Mouse (Mus musculus) c-Kit-positive CD71-negative TER-119-negative erythroid progenitor cells, embryonic 14.5 days (primary cell): ENCODE measurements around the gene M1ap.
A peak's percentile ranks its signal among the peaks of the same experiment; 100 is the strongest.

Experiments used
- DNase-seq: peaks from one replicate; pipeline ENCODE4 v3.0.0-alpha.2; 2013; ENCODE audit warnings: low read depth

M1ap gene

DNA sequence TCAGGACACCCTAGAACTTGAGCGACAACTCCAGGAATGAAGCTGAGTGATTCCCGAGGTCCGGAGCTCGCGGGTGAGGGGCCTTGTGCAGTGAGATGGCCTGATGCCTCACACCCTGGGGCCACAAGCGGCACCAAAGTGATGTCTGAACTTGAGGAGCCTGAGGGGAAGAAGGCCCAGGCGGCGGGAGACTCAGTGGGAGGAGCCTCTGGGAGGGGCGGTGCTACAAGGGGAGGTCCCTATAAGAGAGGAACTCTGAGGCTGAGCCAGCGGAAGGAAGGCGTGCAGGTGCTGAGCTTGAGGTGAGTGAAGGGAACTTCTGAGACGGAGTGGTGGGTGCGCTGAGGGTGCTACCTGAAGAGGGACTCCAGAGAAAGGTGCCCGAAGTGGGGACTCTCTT lies at the start of gene M1ap:
TSS of gene M1ap (plus strand) at position 252 of the 400 bp plus-strand sequence.
- DNase-seq, result no peak

- DNase-seq, result no peak
Measured at GRCm38 (mm10) chr6:82897311-82897710, 49.4 kb upstream of the M1ap start.

DNA sequence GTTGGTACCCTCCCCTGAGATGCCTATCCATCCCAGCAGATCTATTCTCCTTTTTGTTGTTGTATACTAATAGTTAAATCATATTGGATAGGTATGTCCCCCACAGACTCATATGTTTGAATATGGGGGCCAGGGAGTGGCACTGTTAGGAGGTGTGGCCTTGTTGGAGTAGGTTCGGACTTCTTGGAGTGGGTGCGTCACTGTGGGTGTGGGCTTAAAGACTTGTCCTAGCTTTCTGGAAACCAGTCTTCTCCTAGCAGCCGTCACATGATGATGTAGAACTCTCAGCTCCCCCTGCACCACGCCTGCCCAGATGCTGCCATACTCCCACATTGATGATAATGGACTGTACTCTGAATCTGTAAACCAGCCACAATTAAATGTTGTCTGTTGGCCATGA lies 48.5 kb upstream of the M1ap start:
- no peak for DNase-seq

DNA sequence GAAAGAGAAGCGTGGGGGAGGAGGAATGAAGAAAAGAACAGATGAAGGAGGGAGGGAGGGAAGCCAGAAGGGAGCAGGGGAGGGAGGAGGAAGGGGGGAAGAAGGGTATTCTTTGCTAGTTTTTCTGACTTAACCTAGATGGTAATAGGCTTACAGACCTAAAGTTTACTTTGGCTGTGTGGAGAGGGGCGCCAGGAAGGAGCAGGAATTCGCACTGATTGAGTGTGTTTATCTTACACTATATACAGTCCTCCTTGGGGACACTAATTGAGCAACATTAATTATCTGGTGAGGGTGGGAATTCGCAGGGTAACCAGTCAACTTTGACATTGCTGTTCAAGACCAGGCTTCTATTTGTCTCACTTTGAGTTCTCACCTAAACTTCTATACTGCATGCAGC lies 48.0 kb upstream of the M1ap start:
- no peak for DNase-seq

GRCm38 (mm10) chr6:82902559-82902958 lies 44.1 kb upstream of the M1ap start:
- DNase-seq, result no peak

GRCm38 (mm10) chr6:82906985-82907384 lies 39.7 kb upstream of the M1ap start:
- DNase-seq, result no peak

GRCm38 (mm10) chr6:82908034-82908433 lies 38.7 kb upstream of the M1ap start:
- no peak for DNase-seq

- peak; percentile 53 for DNase-seq
Measured at GRCm38 (mm10) chr6:82909136-82909855, 37.4 kb upstream of the M1ap start.

DNA sequence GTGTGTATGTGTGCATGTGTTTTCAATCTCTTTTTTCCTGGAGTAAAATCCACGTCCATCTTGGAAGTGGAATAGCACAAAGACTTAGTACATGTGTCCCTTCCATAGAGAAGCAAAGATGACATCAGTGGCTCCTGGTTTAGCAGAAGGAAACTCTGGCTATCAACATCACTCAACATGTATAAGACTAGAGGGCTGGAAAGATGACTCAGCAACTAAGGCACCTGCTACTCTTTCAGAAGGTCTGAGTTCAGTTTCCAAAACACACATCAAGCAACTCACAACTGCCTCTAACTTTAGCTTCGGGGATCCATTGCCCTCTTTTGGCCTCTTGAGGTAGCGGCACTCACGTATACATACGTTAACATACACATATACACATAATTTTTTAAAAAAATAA lies 35.4 kb upstream of the M1ap start:
- no peak for DNase-seq

DNA sequence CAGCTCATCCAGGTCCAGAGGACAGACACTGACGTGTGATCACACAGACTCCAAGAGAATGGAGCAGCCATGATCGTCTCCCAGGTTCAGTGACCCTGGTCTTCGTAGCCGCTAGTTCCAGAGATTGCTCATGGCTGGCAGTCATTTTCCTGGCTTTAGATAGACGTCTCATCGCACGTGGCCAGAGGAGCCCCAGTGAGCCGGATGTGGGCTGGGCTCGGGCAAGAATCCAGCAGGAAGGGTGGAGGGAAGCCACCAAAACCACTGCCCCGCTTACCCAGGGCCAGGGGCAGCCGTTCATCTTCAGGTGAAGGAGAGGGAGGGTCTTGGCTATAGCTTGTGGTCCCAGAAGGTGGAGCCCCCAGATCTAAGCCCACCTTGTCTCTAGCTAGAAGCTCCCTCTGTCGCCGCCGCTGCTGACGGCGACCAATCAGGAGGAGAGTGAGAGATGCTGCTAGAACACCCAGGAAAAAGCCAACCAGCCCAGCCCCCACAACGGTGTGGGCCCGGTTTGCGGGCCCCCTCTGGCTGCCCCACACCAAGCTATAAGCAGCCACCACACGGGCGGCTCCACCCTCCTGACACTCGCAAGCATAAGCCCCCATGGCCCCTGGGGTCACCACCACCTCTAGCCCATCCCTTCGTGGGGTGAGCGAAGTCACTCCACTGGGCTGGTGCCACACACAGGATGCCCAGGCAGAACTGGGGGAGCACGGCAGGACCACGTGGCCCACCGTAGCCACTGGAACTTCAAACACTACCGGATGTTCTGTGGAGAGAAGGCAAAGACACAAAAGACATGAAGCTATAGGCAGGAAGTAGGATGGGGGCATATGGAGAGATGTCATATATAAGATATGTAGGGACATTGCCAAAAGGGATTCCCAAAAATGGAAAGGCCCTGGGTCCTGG lies 33.1 kb upstream of the M1ap start:
- DNase-seq, result no peak

- peak; percentile 50 for DNase-seq
Measured at GRCm38 (mm10) chr6:82915889-82916288, 30.8 kb upstream of the M1ap start.

- no peak for DNase-seq
Measured at GRCm38 (mm10) chr6:82916459-82916858, 30.2 kb upstream of the M1ap start.

DNA sequence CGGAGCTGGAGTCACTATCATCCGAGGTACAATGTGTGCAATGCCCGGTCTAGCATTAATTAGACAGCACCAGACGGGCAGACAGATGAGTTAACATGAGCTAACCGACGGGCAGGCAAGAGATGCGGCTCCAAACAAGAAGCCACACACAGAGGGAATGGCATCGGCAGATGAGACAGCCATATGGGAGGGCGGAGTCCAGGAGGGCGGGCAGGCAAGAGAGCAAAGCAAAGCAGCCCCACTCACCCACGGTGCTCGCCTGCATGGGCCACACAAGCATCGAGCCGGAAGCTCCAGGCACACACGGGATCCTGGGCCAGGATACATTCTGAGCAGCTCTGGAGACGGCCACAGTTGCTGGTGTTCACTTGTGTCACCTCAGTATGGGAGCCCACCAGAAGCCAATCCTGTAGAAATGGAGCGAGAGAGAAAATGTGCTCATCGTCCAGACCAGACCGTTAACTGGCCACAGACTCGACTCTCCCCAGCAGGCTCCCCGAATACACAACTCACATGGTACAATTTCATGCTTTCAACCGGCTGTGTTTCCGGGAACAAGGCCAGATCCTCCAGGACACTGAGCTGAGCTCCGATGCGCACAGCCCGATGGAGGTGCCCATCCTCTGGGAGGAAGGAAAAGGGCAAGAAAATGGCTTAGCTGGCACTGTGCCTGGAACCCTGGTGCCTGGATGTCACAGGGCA lies 29.5 kb upstream of the M1ap start:
- no peak for DNase-seq

GRCm38 (mm10) chr6:82917778-82918129 lies 28.9 kb upstream of the M1ap start:
- DNase-seq, result no peak

DNA sequence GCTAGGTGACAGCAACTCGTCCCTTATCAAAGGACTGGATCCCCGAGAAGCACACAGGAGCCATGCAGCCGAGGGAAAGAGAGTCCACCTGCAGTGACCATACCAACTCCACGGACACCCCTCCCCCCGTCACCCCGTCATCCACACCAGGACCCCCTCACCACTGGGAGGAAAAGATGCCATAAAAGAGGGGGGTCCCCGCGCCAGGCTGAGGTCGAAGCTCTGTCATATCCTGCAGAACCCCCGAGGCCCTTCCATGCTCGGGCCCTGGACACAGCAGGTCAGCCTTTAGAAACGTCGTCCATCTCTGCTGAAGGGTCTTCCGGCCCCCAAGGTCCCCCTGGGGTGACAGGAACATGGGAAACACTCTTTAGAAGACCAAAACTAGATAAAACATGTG lies 28.3 kb upstream of the M1ap start:
- DNase-seq, result no peak

- DNase-seq, result no peak
Measured at GRCm38 (mm10) chr6:82919520-82919919, 27.2 kb upstream of the M1ap start.

GRCm38 (mm10) chr6:82921426-82922224 lies 25.1 kb upstream of the M1ap start:
- no peak for DNase-seq

DNA sequence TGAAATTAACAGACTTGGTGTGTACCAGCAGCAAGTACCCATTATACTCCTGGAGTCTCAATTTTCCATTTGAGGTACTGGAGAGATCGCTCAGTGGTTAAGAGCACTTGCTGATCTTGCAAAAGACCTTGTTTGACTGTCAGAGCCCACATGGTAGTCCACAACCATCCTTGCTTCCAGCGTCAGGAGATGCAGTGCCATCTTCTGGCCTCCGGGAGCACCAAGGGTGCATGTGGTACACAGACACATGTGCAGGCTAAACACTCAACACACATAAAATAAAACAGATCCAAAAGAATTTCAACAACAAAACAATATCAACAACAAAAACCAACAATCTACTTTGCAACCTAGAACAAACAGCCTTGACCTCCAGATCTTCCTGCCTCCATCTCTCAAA lies 21.7 kb upstream of the M1ap start:
- no peak for DNase-seq

GRCm38 (mm10) chr6:82926106-82926505 lies 20.6 kb upstream of the M1ap start:
- no peak for DNase-seq

DNA sequence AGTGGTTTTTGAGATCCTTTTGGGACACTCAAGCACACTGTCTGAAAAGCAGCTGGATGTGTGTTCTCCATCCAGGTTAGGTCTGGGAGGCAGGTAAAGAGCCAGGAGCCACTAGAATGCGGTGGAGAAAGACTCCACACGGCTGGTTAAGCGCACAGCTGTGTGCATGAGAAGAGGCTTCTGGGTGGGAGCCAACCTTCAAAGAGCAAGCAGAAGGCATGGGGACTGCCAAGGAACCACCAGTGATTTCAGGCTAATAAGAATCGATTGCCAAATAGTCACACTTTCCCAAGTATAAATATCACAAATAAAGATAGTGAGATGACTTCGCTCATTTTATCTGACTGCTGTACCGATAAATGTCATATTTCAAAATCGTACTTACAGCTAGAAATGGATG lies 20.2 kb upstream of the M1ap start:
- no peak for DNase-seq

- DNase-seq, result no peak
Measured at GRCm38 (mm10) chr6:82927617-82928016, 19.1 kb upstream of the M1ap start.
